Mouse (Mus musculus) C2C12 (cell line): ENCODE measurements around the gene Ism2. TPM values are rescaled to one million over a fixed set of nuclear protein-coding genes. Genes with fewer than 3 reads are reported as not detected.
A peak's percentile ranks its signal among the peaks of the same experiment; 100 is the strongest.

Experiments
- H3K27me3 ChIP-seq: one replicate; pipeline ENCODE4 v1.6.1; 2011; ENCODE audit not compliant: control insufficient read depth, insufficient read depth, insufficient read length
- H3K36me3 ChIP-seq: one replicate; pipeline ENCODE4 v1.6.1; 2011; ENCODE audit not compliant: control insufficient read depth, insufficient read depth
- H3K4me3 ChIP-seq: one replicate; pipeline ENCODE4 v1.5.1; 2011; ENCODE audit warnings: mild to moderate bottlenecking, control low read depth; ENCODE audit not compliant: poor library complexity, insufficient read depth, severe bottlenecking
- H3K79me2 ChIP-seq: one replicate; pipeline ENCODE4 v1.6.1; 2011; ENCODE audit not compliant: control insufficient read depth, insufficient read depth
- H3K79me3 ChIP-seq: one replicate; pipeline ENCODE4 v1.6.1; 2011; ENCODE audit warnings: low read depth, control low read depth
- H3ac ChIP-seq: one replicate; pipeline ENCODE3; 2011; ENCODE audit warnings: low read depth; ENCODE audit not compliant: control insufficient read depth, insufficient read length
- CEBPB ChIP-seq: IDR thresholded peaks from one replicate; pipeline ENCODE4 v1.6.1; 2011; ENCODE audit warnings: low read depth, mild to moderate bottlenecking, control low read depth, moderate library complexity
- CTCF ChIP-seq: IDR thresholded peaks from one replicate; pipeline ENCODE4 v1.5.1; 2011; ENCODE audit not compliant: control insufficient read depth, insufficient read depth, insufficient read length
- FOSL1 ChIP-seq: IDR thresholded peaks from one replicate; pipeline ENCODE4 v1.8.0; 2011; ENCODE audit warnings: mild to moderate bottlenecking, low read length; ENCODE audit not compliant: poor library complexity, insufficient read depth, severe bottlenecking
- MAX ChIP-seq: IDR thresholded peaks from one replicate; pipeline ENCODE4 v1.6.1; 2011; ENCODE audit warnings: mild to moderate bottlenecking, control low read depth
- MYOD1 ChIP-seq: IDR thresholded peaks from one replicate; pipeline ENCODE4 v1.6.1; 2011; ENCODE audit warnings: low read depth; ENCODE audit not compliant: control insufficient read depth, insufficient read length
- MYOG ChIP-seq: IDR thresholded peaks from one replicate; pipeline ENCODE4 v1.6.1; 2011; ENCODE audit not compliant: control insufficient read depth, insufficient read length; ENCODE audit errors: extremely low read depth
- USF1 ChIP-seq: IDR thresholded peaks from one replicate; pipeline ENCODE4 v1.6.1; 2011; ENCODE audit warnings: low read depth, mild to moderate bottlenecking, control low read depth, moderate library complexity
- polyA plus RNA-seq: library from polyadenylated mRNA; unstranded; fragments of >200 nt; fragmentation: generic; extraction: Trizol; gene quantifications from one replicate; pipeline ENCODE4 v1.2.1, GENCODE M21; 2012; ENCODE audit warnings: missing spikeins

The Ism2 gene
- polyA plus RNA-seq, 1 experiment, result 0.18 TPM

DNA sequence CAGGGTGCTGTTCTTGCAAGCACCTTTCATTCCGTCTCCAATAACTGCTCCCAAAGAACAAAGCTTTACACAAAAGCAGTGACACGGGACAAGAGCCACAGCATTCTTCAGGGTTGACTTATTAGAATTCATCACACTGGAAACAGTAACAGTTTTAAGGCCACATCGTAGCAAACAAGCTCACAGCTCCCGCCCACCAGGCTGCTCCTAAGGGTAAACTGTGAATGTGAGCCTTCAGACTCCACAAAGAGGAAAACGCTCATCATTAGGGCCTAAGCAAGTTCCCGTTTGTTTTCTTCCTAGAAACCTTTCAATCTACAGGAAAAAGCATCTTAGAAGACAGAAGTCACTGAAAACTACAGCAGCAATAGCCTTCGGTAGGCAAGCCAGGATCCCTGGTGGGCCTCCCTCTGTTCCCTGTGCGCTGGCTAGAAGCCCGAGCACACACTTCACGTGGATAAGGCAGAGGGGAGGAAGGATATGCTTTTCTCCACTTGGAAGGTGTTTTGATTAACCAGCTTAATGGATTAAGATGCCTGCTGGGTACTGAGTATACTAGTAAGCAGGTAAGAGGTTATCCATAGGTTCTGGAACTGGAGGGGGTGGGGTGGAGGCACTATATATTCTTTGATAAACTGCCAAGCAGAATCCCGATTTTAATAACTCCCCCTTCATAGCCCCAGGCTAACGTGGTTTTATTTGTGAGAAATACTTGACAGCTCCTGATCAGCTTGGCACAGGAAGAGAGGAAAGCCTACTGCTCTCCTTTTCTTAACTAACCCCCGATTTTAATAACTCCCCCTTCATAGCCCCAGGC, 6.5 kb upstream of the Ism2 start:
- H3K27me3 ChIP-seq, result no peaks in the 10 kb centered on the region
- H3K4me3 ChIP-seq, result no peak overlapping the region
- H3ac ChIP-seq, result no peak overlapping the region
- H3K79me3 ChIP-seq, result no peaks in the 10 kb centered on the region
- no peaks in the 10 kb centered on the region for H3K79me2 ChIP-seq
- TF ChIP-seq MYOG, result no peak
- no peak for TF ChIP-seq MAX
- no peak for TF ChIP-seq CEBPB
- TF ChIP-seq CTCF, result no peak
- no peak for TF ChIP-seq MYOD1
- TF ChIP-seq USF1, result no peak
- no peak for TF ChIP-seq FOSL1
- peaks cover 30% of the 10 kb centered on the region for H3K36me3 ChIP-seq

DNA sequence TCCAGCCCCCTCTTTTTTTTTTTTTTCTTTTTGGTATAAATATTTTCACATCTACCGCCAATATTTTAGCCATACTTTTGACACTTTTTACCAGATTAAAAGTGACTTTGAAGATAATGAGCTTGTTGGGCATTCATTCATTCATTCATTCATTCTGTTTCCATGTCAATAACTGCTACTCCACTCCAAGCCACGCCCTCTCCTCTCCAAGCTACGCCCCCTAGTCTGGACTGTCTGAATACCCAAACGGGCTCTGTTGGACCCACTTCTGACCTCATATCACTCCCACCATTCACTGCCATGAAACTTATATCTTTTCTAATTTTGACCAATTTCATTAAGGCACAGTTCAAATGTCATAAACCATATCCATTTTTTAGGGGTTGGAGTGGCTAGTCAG, 1.7 kb upstream of the Ism2 start:
- H3K4me3 ChIP-seq, result no peak overlapping the region
- peaks cover 6% of the 10 kb centered on the region for H3K27me3 ChIP-seq
- H3K36me3 ChIP-seq, result no peaks in the 10 kb centered on the region
- H3ac ChIP-seq, result no peak overlapping the region
- H3K79me2 ChIP-seq, result no peaks in the 10 kb centered on the region
- H3K79me3 ChIP-seq, result no peaks in the 10 kb centered on the region
- no peak for TF ChIP-seq MYOD1
- no peak for TF ChIP-seq USF1
- no peak for TF ChIP-seq MYOG
- no peak for TF ChIP-seq MAX
- TF ChIP-seq CEBPB, result no peak
- no peak for TF ChIP-seq CTCF
- no peak for TF ChIP-seq FOSL1

DNA sequence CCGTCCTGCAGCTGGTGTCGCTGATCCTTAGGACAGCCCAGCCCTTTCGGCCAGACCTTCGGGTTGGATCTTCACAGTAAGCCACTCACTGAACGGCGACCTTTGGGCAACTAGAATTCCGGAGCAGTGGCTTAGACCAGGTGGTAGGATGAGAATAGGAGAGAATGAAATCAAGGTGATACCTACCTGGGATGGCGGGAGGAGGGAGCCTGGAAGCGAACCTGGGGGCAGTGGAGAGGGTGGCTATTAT, 861 bp upstream of the Ism2 start:
- Histone ChIP-seq H3K79me3 (no peaks in the 10 kb centered on the region), H3ac (peak overlapping the region; percentile 59), H3K36me3 (no peaks in the 10 kb centered on the region), H3K4me3 (no peak overlapping the region), H3K79me2 (no peaks in the 10 kb centered on the region), H3K27me3 (peaks cover 6% of the 10 kb centered on the region)
- no peak for TF ChIP-seq FOSL1
- no peak for TF ChIP-seq MAX
- no peak for TF ChIP-seq MYOD1
- TF ChIP-seq CEBPB, result no peak
- TF ChIP-seq USF1, result no peak
- TF ChIP-seq MYOG, result no peak
- TF ChIP-seq CTCF, result no peak

DNA sequence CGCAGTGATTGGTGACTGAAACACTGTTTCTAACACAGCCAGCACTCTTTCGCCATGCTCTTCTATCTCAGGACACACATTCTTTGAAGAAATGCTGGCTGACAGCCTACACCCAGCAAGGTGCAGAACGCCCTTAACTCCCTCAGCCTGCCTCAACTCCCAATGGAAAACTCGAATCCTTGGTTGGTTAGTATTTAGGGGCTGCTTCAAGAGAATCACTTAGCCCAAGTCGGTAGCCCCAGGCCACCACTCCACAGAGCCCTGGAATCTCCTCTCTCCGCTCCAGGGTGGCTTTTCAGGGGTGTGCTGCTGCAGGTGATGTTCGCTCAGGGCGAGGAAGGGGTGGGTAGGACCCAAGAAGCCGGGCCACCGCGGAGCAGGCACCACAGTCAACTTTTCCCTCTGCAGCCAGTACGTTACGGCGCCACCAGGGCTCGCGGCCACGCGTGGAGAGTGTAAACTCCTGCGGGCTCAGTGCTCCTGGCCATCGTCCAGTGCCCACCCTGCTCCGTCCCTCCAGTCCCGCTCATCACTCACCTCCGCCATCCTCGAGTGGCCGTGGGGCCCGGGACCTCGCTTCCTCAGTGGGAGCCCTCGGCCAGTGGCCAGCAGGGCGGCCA, 358 bp downstream of the Ism2 start:
- peak overlapping the region; percentile 30 for H3K4me3 ChIP-seq
- no peaks in the 10 kb centered on the region for H3K79me3 ChIP-seq
- TF ChIP-seq CEBPB (no peak), MYOG (no peak), MAX (no peak), MYOD1 (no peak), USF1 (no peak), CTCF (no peak), FOSL1 (no peak)
- H3K36me3 ChIP-seq, result no peaks in the 10 kb centered on the region
- H3K79me2 ChIP-seq, result no peaks in the 10 kb centered on the region
- H3K27me3 ChIP-seq, result peaks cover 6% of the 10 kb centered on the region
- peak overlapping the region; percentile 59 for H3ac ChIP-seq

DNA sequence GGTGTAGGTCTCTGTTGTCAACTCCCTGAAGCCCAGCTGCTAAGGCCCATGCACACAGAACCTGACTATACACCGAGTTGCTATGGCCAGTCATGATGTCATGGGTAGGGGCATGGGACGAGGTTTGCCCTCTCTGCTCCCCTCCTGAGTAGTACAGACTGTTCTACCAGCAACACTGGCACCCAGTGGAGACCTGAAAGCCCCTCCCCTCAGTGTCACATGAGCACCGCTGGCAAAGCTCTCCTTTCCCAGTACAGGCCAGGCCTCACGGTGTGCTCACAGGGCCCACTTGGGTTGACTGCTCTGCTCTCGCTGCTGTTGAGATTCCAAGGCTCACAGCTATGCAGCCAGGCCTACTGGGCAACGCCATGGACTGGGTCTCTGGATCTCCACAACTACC, 5.6 kb downstream of the Ism2 start:
- Histone ChIP-seq H3ac (no peak overlapping the region), H3K79me3 (no peaks in the 10 kb centered on the region), H3K79me2 (no peaks in the 10 kb centered on the region), H3K36me3 (no peaks in the 10 kb centered on the region), H3K4me3 (no peak overlapping the region), H3K27me3 (peaks cover 5% of the 10 kb centered on the region)
- TF ChIP-seq CEBPB (no peak), USF1 (no peak), MYOD1 (no peak)

DNA sequence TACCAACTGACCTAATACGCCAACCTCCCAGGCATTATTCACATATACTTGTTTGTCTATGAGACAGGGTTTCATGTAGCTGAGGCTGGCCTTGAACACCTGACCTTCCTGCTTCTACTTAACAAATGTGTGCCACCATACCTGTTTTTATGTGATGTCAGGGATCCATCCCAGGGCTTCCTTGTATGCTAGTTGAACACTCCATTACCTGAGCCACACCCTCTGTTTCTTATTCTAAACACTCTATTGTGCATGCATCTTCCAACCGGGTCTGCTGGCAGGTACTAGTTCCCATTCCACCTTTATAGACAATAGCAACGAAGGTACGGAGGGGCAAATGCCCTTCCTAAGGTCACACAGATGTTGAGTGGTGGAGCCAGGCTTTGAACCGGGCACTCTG, 10.4 kb downstream of the Ism2 start:
- H3K79me3 ChIP-seq, result no peaks in the 10 kb centered on the region
- peaks cover 5% of the 10 kb centered on the region for H3K27me3 ChIP-seq
- no peak for TF ChIP-seq CEBPB
- no peak for TF ChIP-seq MYOG
- no peak for TF ChIP-seq CTCF
- no peak for TF ChIP-seq USF1
- TF ChIP-seq MYOD1, result no peak
- TF ChIP-seq FOSL1, result no peak
- TF ChIP-seq MAX, result no peak
- H3K79me2 ChIP-seq, result no peaks in the 10 kb centered on the region
- H3K36me3 ChIP-seq, result no peaks in the 10 kb centered on the region
- no peak overlapping the region for H3K4me3 ChIP-seq
- no peak overlapping the region for H3ac ChIP-seq
